Mouse (Mus musculus): ENCODE measurements around the gene Rpl11. TPM values are rescaled to one million over a fixed set of nuclear protein-coding genes. Genes with fewer than 3 reads are reported as not detected.
"Not testable (repeated sequence)": the region's sequence is repeated elsewhere in the genome, so short reads cannot be mapped to it uniquely, and the experiment has no call there.

The Rpl11 gene
- polyA plus RNA-seq, 1 experiment from 2014 or later, result 506 TPM

GRCm38 (mm10) chr4:136076776-136077538 is 23.7 kb upstream of the Rpl11 start:
- H3K27ac ChIP-seq (ENCODE audit: low read length), result no peak overlapping the region
- H3K36me3 ChIP-seq (ENCODE audit: control insufficient read depth, insufficient read depth, low read length), result no peaks in the 10 kb centered on the region
- peaks cover 4% of the 10 kb centered on the region; the same call in 1 of the 2 replicates for H3K4me1 ChIP-seq (replicated peaks; ENCODE audit: control insufficient read depth, insufficient read depth, low read length)
- no peak overlapping the region for H3K4me2 ChIP-seq (ENCODE audit: low read depth, low read length)
- WGBS, result 57% methylated on average over 15 of the region's 15 CpGs
- H3K27me3 ChIP-seq (ENCODE audit: control insufficient read depth, insufficient read depth, low read depth, low read length), result peaks cover 12% of the 10 kb centered on the region
- no peaks in the 10 kb centered on the region for H3K9me3 ChIP-seq (ENCODE audit: control insufficient read depth, low read length)
- ATAC-seq (ENCODE audit: low read depth), result no peak
- no peak overlapping the region for H3K9ac ChIP-seq (ENCODE audit: low read length)
- no peak overlapping the region for H3K4me3 ChIP-seq (ENCODE audit: low read length)

DNA sequence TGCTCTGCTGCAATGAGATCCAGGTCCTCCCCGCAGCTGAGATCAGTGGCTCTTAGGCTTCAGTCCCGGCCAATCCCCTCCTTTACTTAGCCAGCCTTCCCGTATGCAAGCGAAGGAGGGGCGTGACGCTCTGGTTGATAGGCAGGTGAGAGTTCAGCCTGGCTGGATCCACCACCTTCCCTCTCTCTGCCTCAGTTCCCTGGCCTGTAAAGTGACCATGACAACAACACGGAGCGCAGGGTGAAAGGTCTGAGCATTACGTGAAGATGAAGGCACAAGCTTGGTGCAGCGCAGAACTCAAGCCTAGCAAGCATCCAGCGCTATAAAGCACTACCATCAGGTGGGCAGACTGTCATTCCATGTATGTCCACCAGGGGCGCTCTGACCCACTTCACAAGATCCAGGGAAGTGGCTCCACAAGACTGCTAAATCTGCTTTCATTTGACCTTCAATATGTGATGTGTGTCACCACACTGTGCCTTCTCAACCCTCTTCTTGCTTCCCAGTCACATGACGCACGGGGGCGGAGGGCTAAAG is 18.0 kb upstream of the Rpl11 start:
- Histone ChIP-seq H3K27me3 (ENCODE audit: control insufficient read depth, insufficient read depth, low read depth, low read length) (no peaks in the 10 kb centered on the region), H3K36me3 (ENCODE audit: control insufficient read depth, insufficient read depth, low read length) (no peaks in the 10 kb centered on the region), H3K27ac (ENCODE audit: low read length) (no peak overlapping the region), H3K4me2 (ENCODE audit: low read depth, low read length) (peak overlapping the region; percentile 40), H3K4me1 (replicated peaks; ENCODE audit: control insufficient read depth, insufficient read depth, low read length) (peaks cover 3% of the 10 kb centered on the region), H3K4me3 (ENCODE audit: low read length) (no peak overlapping the region; the same call in 1 of the 2 replicates), H3K9ac (ENCODE audit: low read length) (no peak overlapping the region), H3K9me3 (ENCODE audit: control insufficient read depth, low read length) (no peaks in the 10 kb centered on the region)
- WGBS, result 4% methylated on average over 15 of the region's 15 CpGs
- peak; percentile 81 for ATAC-seq (ENCODE audit: low read depth)

- Histone ChIP-seq H3K36me3 (ENCODE audit: control insufficient read depth, insufficient read depth, low read length) (no peaks in the 10 kb centered on the region), H3K9me3 (ENCODE audit: control insufficient read depth, low read length) (no peaks in the 10 kb centered on the region), H3K4me1 (replicated peaks; ENCODE audit: control insufficient read depth, insufficient read depth, low read length) (peaks cover 3% of the 10 kb centered on the region), H3K4me3 (ENCODE audit: low read length) (no peak overlapping the region), H3K9ac (ENCODE audit: low read length) (no peak overlapping the region), H3K27ac (ENCODE audit: low read length) (no peak overlapping the region), H3K27me3 (ENCODE audit: control insufficient read depth, insufficient read depth, low read depth, low read length) (no peaks in the 10 kb centered on the region), H3K4me2 (ENCODE audit: low read depth, low read length) (no peak overlapping the region; the same call in 1 of the 2 replicates)
- ATAC-seq (ENCODE audit: low read depth), result no peak; the same call in 1 of the 2 replicates
- 56% methylated on average over 6 of the region's 6 CpGs for WGBS
These were observed 17.4 kb upstream of the Rpl11 start for GRCm38 (mm10) chr4:136070592-136070991.

- Histone ChIP-seq H3K36me3 (ENCODE audit: control insufficient read depth, insufficient read depth, low read length) (no peaks in the 10 kb centered on the region), H3K9ac (ENCODE audit: low read length) (peak overlapping the region; percentile 21; the same call in 1 of the 2 replicates), H3K4me1 (replicated peaks; ENCODE audit: control insufficient read depth, insufficient read depth, low read length) (peaks cover 3% of the 10 kb centered on the region), H3K9me3 (ENCODE audit: control insufficient read depth, low read length) (no peaks in the 10 kb centered on the region), H3K4me2 (ENCODE audit: low read depth, low read length) (no peak overlapping the region), H3K27me3 (ENCODE audit: control insufficient read depth, insufficient read depth, low read depth, low read length) (no peaks in the 10 kb centered on the region), H3K4me3 (ENCODE audit: low read length) (no peak overlapping the region), H3K27ac (ENCODE audit: low read length) (peak overlapping the region; percentile 3; the same call in 1 of the 2 replicates)
- 2% methylated on average over 18 of the region's 18 CpGs for WGBS
- ATAC-seq (ENCODE audit: low read depth), result peak; percentile 78
These were observed 16.7 kb upstream of the Rpl11 start for GRCm38 (mm10) chr4:136069954-136070353.

- Histone ChIP-seq H3K9ac (ENCODE audit: low read length) (no peak overlapping the region), H3K36me3 (ENCODE audit: control insufficient read depth, insufficient read depth, low read length) (no peaks in the 10 kb centered on the region), H3K9me3 (ENCODE audit: control insufficient read depth, low read length) (no peaks in the 10 kb centered on the region), H3K27me3 (ENCODE audit: control insufficient read depth, insufficient read depth, low read depth, low read length) (no peaks in the 10 kb centered on the region), H3K4me3 (ENCODE audit: low read length) (no peak overlapping the region), H3K4me1 (replicated peaks; ENCODE audit: control insufficient read depth, insufficient read depth, low read length) (peaks cover 3% of the 10 kb centered on the region), H3K27ac (ENCODE audit: low read length) (no peak overlapping the region), H3K4me2 (ENCODE audit: low read depth, low read length) (no peak overlapping the region)
- ATAC-seq (ENCODE audit: low read depth), result no peak
- WGBS, result 63% methylated on average over 4 of the region's 4 CpGs
These were observed 16.1 kb upstream of the Rpl11 start for GRCm38 (mm10) chr4:136069313-136069712.

- no peaks in the 10 kb centered on the region for H3K27me3 ChIP-seq (ENCODE audit: control insufficient read depth, insufficient read depth, low read depth, low read length)
- ATAC-seq (ENCODE audit: low read depth), result no peak
- WGBS, result 91% methylated on average over 4 of the region's 4 CpGs
- H3K4me2 ChIP-seq (ENCODE audit: low read depth, low read length), result no peak overlapping the region
- H3K4me1 ChIP-seq (replicated peaks; ENCODE audit: control insufficient read depth, insufficient read depth, low read length), result no peaks in the 10 kb centered on the region
- no peak overlapping the region for H3K27ac ChIP-seq (ENCODE audit: low read length)
- H3K4me3 ChIP-seq (ENCODE audit: low read length), result no peak overlapping the region
- no peak overlapping the region for H3K9ac ChIP-seq (ENCODE audit: low read length)
- no peaks in the 10 kb centered on the region for H3K36me3 ChIP-seq (ENCODE audit: control insufficient read depth, insufficient read depth, low read length)
- no peaks in the 10 kb centered on the region for H3K9me3 ChIP-seq (ENCODE audit: control insufficient read depth, low read length)
These were observed 9.9 kb upstream of the Rpl11 start for GRCm38 (mm10) chr4:136063143-136063542.

- not testable (repeated sequence) for H3K4me3 ChIP-seq (ENCODE audit: low read length); ATAC-seq (ENCODE audit: low read depth); H3K27ac ChIP-seq (ENCODE audit: low read length); H3K9me3 ChIP-seq (ENCODE audit: control insufficient read depth, low read length); H3K4me1 ChIP-seq (replicated peaks; ENCODE audit: control insufficient read depth, insufficient read depth, low read length); H3K9ac ChIP-seq (ENCODE audit: low read length); H3K27me3 ChIP-seq (ENCODE audit: control insufficient read depth, insufficient read depth, low read depth, low read length); H3K36me3 ChIP-seq (ENCODE audit: control insufficient read depth, insufficient read depth, low read length); H3K4me2 ChIP-seq (ENCODE audit: low read depth, low read length)
- WGBS, result 52% methylated on average over 8 of the region's 9 CpGs
These were observed 6.7 kb upstream of the Rpl11 start for GRCm38 (mm10) chr4:136059800-136060488.

- no peak overlapping the region for H3K4me3 ChIP-seq (ENCODE audit: low read length)
These were observed 4.7 kb upstream of the Rpl11 start for GRCm38 (mm10) chr4:136057916-136058315.

DNA sequence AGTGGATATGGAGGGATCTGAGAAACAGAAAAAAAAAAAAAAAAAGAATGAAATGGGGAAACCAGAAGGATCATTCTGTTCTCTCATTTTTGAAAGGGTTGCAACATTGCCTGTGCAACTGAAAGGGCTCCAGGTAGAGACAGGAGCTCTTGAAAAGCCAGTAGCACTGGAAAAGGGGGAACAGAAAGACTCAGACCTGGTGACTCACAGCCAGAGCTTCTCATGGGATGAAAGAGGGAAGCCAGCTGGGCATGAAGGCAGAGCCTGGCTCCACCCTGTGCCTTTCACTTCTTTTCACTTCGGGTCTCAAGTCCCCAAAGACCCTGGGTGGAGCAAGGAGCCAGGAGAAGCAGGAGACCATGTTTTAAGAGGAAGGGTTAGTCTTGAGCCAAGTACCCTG is 2.8 kb upstream of the Rpl11 start:
- 40% methylated on average over 1 of the region's 1 CpGs for WGBS
- ATAC-seq (ENCODE audit: low read depth), result no peak

More at GRCm38 (mm10) chr4:136057916-136058315, 4.7 kb upstream of the Rpl11 start:
- H3K36me3 ChIP-seq (ENCODE audit: control insufficient read depth, insufficient read depth, low read length), result no peaks in the 10 kb centered on the region
- ATAC-seq (ENCODE audit: low read depth), result no peak
- no peaks in the 10 kb centered on the region for H3K4me1 ChIP-seq (replicated peaks; ENCODE audit: control insufficient read depth, insufficient read depth, low read length)
- no peaks in the 10 kb centered on the region for H3K27me3 ChIP-seq (ENCODE audit: control insufficient read depth, insufficient read depth, low read depth, low read length)
- no peaks in the 10 kb centered on the region for H3K9me3 ChIP-seq (ENCODE audit: control insufficient read depth, low read length)
- no peak overlapping the region for H3K27ac ChIP-seq (ENCODE audit: low read length)
- no peak overlapping the region for H3K4me2 ChIP-seq (ENCODE audit: low read depth, low read length)
- 75% methylated on average over 5 of the region's 5 CpGs for WGBS
- no peak overlapping the region for H3K9ac ChIP-seq (ENCODE audit: low read length)

More for the DNA sequence above, 2.8 kb upstream of the Rpl11 start:
- H3K4me3 ChIP-seq (ENCODE audit: low read length), result no peak overlapping the region
- H3K27me3 ChIP-seq (ENCODE audit: control insufficient read depth, insufficient read depth, low read depth, low read length), result no peaks in the 10 kb centered on the region
- H3K36me3 ChIP-seq (ENCODE audit: control insufficient read depth, insufficient read depth, low read length), result peaks cover 7% of the 10 kb centered on the region; the same call in 1 of the 2 replicates
- H3K9ac ChIP-seq (ENCODE audit: low read length), result no peak overlapping the region
- no peak overlapping the region for H3K27ac ChIP-seq (ENCODE audit: low read length)
- peaks cover 11% of the 10 kb centered on the region for H3K4me1 ChIP-seq (replicated peaks; ENCODE audit: control insufficient read depth, insufficient read depth, low read length)
- H3K4me2 ChIP-seq (ENCODE audit: low read depth, low read length), result no peak overlapping the region
- H3K9me3 ChIP-seq (ENCODE audit: control insufficient read depth, low read length), result no peaks in the 10 kb centered on the region

All from lung, embryonic 16.5 days (tissue).